Mouse (Mus musculus) hindbrain, embryonic 13.5 days (tissue): ENCODE measurements around the gene Gm20425. TPM values are rescaled to one million over a fixed set of nuclear protein-coding genes. Genes with fewer than 3 reads are reported as not detected.

Source experiments
- ATAC-seq: fragments of 200-750 bp; cut with Nextera tagmentation; 2 replicates; pipeline ENCODE4 v1.8.0; 2017; ENCODE audit warnings: moderate TSS enrichment; ENCODE audit not compliant: low FRiP score
- H3K27ac ChIP-seq: fragments of 300-500 bp; sonication (generic); 2 replicates; pipeline ENCODE4 v1.5.1; 2015; ENCODE audit warnings: inconsistent platforms, mild to moderate bottlenecking, moderate library complexity
- H3K27me3 ChIP-seq: fragments of 300-500 bp; sonication (generic); 2 replicates; pipeline ENCODE4 v1.6.1; 2015; ENCODE audit warnings: mild to moderate bottlenecking, inconsistent platforms
- H3K36me3 ChIP-seq: fragments of 300-500 bp; sonication (generic); 2 replicates; pipeline ENCODE4 v1.6.1; 2015; ENCODE audit warnings: mild to moderate bottlenecking, inconsistent platforms
- H3K4me1 ChIP-seq: fragments of 300-500 bp; sonication (generic); replicated peaks from 2 replicates; pipeline ENCODE4 v1.6.1; 2015; ENCODE audit warnings: inconsistent platforms
- H3K4me2 ChIP-seq: fragments of 300-500 bp; sonication (generic); 2 replicates; pipeline ENCODE4 v1.6.1; 2015; ENCODE audit warnings: inconsistent platforms, mild to moderate bottlenecking, moderate library complexity
- H3K4me3 ChIP-seq: fragments of 300-500 bp; sonication (generic); 2 replicates; pipeline ENCODE4 v1.5.1; 2015; ENCODE audit warnings: mild to moderate bottlenecking, inconsistent platforms
- H3K9ac ChIP-seq: fragments of 300-500 bp; sonication (generic); 2 replicates; pipeline ENCODE4 v1.6.1; 2015; ENCODE audit warnings: mild to moderate bottlenecking, inconsistent platforms
- H3K9me3 ChIP-seq: fragments of 300-500 bp; sonication (generic); 2 replicates; pipeline ENCODE4 v1.6.1; 2016; ENCODE audit warnings: inconsistent platforms
- WGBS: fragments of 180-500 bp; shearing (Covaris S2); methylation state at CpG from one replicate; pipeline ENCODE4 v1.1.7; 2015; 5-methylcytosine and 5-hydroxymethylcytosine counted together
- polyA plus RNA-seq: library from polyadenylated mRNA; unstranded; fragments of >200 nt; fragmentation: Nextera tagmentation; extraction: Ambion mirVana; gene quantifications from 2 replicates; pipeline ENCODE4 v1.2.1, GENCODE M21; 2015

The Gm20425 gene
- polyA plus RNA-seq, 1 experiment from 2014 or later, result 3.5 TPM

GRCm38 (mm10) chr9:103146257-103146656 lies 83.8 kb downstream of the Gm20425 start:
- Histone ChIP-seq H3K4me3 (no peak overlapping the region), H3K4me1 (peaks cover 62% of the 10 kb centered on the region), H3K36me3 (peaks cover 30% of the 10 kb centered on the region), H3K9me3 (no peaks in the 10 kb centered on the region), H3K9ac (peak overlapping the region; percentile 46), H3K27me3 (no peaks in the 10 kb centered on the region), H3K27ac (peak overlapping the region; percentile 88), H3K4me2 (peak overlapping the region; percentile 29; the same call in 1 of the 2 replicates)
- ATAC-seq, result peak; percentile 38; the same call in 1 of the 2 replicates
- 41% methylated on average over 10 of the region's 10 CpGs for WGBS

- no peaks in the 10 kb centered on the region for H3K27me3 ChIP-seq
- WGBS, result 41% methylated on average over 5 of the region's 5 CpGs
- peaks cover 36% of the 10 kb centered on the region for H3K36me3 ChIP-seq
- no peak overlapping the region for H3K4me3 ChIP-seq
- peaks cover 68% of the 10 kb centered on the region for H3K4me1 ChIP-seq
- peak overlapping the region; percentile 46 for H3K9ac ChIP-seq
- peak overlapping the region; percentile 88 for H3K27ac ChIP-seq
- no peaks in the 10 kb centered on the region for H3K9me3 ChIP-seq
- no peak for ATAC-seq
- H3K4me2 ChIP-seq, result no peak overlapping the region
Measured at GRCm38 (mm10) chr9:103145351-103145750, 84.8 kb downstream of the Gm20425 start.

- H3K36me3 ChIP-seq, result peaks cover 36% of the 10 kb centered on the region
- H3K9me3 ChIP-seq, result no peaks in the 10 kb centered on the region
- no peak overlapping the region for H3K4me3 ChIP-seq
- no peak overlapping the region for H3K4me2 ChIP-seq
- no peaks in the 10 kb centered on the region for H3K27me3 ChIP-seq
- peaks cover 74% of the 10 kb centered on the region for H3K4me1 ChIP-seq
- H3K27ac ChIP-seq, result peak overlapping the region; percentile 88
- no peak for ATAC-seq
- H3K9ac ChIP-seq, result 0 out of 2 replicates have a peak overlapping the region, but pooled peaks have one; percentile 35
- 47% methylated on average over 4 of the region's 4 CpGs for WGBS
Measured at GRCm38 (mm10) chr9:103143881-103144280, 86.2 kb downstream of the Gm20425 start.

GRCm38 (mm10) chr9:103141266-103141665 lies 88.8 kb downstream of the Gm20425 start:
- no peak for ATAC-seq
- H3K4me3 ChIP-seq, result no peak overlapping the region
- H3K27ac ChIP-seq, result no peak overlapping the region
- peaks cover 67% of the 10 kb centered on the region for H3K4me1 ChIP-seq
- H3K4me2 ChIP-seq, result no peak overlapping the region
- WGBS, result 83% methylated on average over 7 of the region's 7 CpGs
- peaks cover 36% of the 10 kb centered on the region for H3K36me3 ChIP-seq
- no peaks in the 10 kb centered on the region for H3K27me3 ChIP-seq
- no peak overlapping the region for H3K9ac ChIP-seq
- no peaks in the 10 kb centered on the region for H3K9me3 ChIP-seq

GRCm38 (mm10) chr9:103140384-103140783 lies 89.7 kb downstream of the Gm20425 start:
- Histone ChIP-seq H3K4me2 (no peak overlapping the region), H3K27me3 (no peaks in the 10 kb centered on the region), H3K9ac (no peak overlapping the region), H3K4me1 (peaks cover 67% of the 10 kb centered on the region), H3K27ac (no peak overlapping the region), H3K36me3 (peaks cover 36% of the 10 kb centered on the region), H3K4me3 (no peak overlapping the region), H3K9me3 (no peaks in the 10 kb centered on the region)
- 87% methylated on average over 6 of the region's 6 CpGs for WGBS
- ATAC-seq, result no peak

Other genes with a start within 250 kb of the Gm20425 start
- 1.1 and 1.2 TPM in 2 replicates for gene Slco2a1, start 241.6 kb downstream of the Gm20425 start, polyA plus RNA-seq
- 80.2 and 83.1 TPM in 2 replicates for gene Rab6b, start 118.5 kb downstream of the Gm20425 start, polyA plus RNA-seq
- 48.9 and 51.0 TPM in 2 replicates for gene Srprb, start 28.2 kb downstream of the Gm20425 start, polyA plus RNA-seq
- gene Trf, start 137 bp upstream of the Gm20425 start, polyA plus RNA-seq, result 33.0 and 34.3 TPM in 2 replicates
- gene 1300017J02Rik, start 74.8 kb upstream of the Gm20425 start, polyA plus RNA-seq, result 1.2 and 2.8 TPM in 2 replicates
- 23.2 and 26.0 TPM in 2 replicates for gene Topbp1, start 74.9 kb upstream of the Gm20425 start, polyA plus RNA-seq
- gene Cdv3, start 135.5 kb upstream of the Gm20425 start, polyA plus RNA-seq, result 80.9 and 84.4 TPM in 2 replicates